Mouse (Mus musculus) erythroblast, embryonic 14.5 days (primary cell): Measurements from ENCODE around the gene Tnfrsf1b. TPM values are rescaled to one million over a fixed set of nuclear protein-coding genes. Genes with fewer than 3 reads are reported as not detected.

Source experiments
- H3K27me3 ChIP-seq: 2 replicates; pipeline ENCODE4 v1.6.1; 2012; ENCODE audit warnings: inconsistent platforms; ENCODE audit not compliant: control insufficient read depth
- H3K36me3 ChIP-seq: 2 replicates; pipeline ENCODE4 v1.6.1; 2012; ENCODE audit warnings: mild to moderate bottlenecking, inconsistent platforms; ENCODE audit not compliant: control insufficient read depth
- H3K4me1 ChIP-seq: 2 replicates; pipeline ENCODE4 v1.6.1; 2012; ENCODE audit warnings: inconsistent platforms; ENCODE audit not compliant: control insufficient read depth
- H3K4me3 ChIP-seq: replicated peaks from 2 replicates; pipeline ENCODE3; 2012; ENCODE audit warnings: moderate library complexity, mild to moderate bottlenecking, inconsistent platforms
- H3K9me3 ChIP-seq: 2 replicates; pipeline ENCODE4 v1.6.1; 2012; ENCODE audit warnings: low read length, inconsistent platforms, mixed read lengths; ENCODE audit not compliant: control insufficient read depth
- GATA1 ChIP-seq: IDR thresholded peaks from 2 replicates; pipeline ENCODE4 v1.6.1; 2012; ENCODE audit warnings: low read length, inconsistent platforms, mixed read lengths
- TAL1 ChIP-seq: IDR thresholded peaks from 3 replicates; pipeline ENCODE4 v1.6.1; 2012; ENCODE audit warnings: low read length, inconsistent platforms, mixed read lengths
- polyA plus RNA-seq: library from polyadenylated mRNA; stranded (reverse); fragments of >175 nt; gene quantifications from 2 replicates; pipeline ENCODE4 v1.2.3, GENCODE M21; 2012

The Tnfrsf1b gene
- polyA plus RNA-seq, 1 experiment = 0.52 TPM

DNA sequence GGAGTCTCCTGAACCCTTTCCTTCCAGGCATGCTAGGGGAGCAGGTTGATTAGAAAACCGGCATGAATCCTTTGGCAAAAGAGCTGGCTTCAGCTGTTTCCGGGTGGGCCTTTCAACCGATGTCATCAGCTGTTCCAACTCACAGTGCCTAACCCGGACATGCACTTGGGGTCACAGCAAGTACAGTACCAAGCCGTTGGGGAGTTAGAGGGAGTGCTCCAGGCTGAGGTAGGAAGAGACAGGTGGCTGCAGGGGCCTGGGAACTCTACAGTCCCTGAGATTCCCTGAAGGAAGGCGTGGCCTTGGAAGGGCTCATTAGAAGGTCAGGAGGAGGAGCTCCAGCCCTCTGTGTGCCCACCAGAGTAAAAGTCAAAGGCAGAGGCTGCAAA lies 31.9 kb downstream of the Tnfrsf1b start:
- Histone ChIP-seq H3K4me3 (no peak overlapping the region), H3K9me3 (no peaks in the 10 kb centered on the region), H3K27me3 (no peaks in the 10 kb centered on the region), H3K4me1 (peaks cover 10% of the 10 kb centered on the region), H3K36me3 (no peaks in the 10 kb centered on the region; the same call in 1 of the 2 replicates)
- TF ChIP-seq GATA1 = no peak
- TF ChIP-seq TAL1 = no peak

DNA sequence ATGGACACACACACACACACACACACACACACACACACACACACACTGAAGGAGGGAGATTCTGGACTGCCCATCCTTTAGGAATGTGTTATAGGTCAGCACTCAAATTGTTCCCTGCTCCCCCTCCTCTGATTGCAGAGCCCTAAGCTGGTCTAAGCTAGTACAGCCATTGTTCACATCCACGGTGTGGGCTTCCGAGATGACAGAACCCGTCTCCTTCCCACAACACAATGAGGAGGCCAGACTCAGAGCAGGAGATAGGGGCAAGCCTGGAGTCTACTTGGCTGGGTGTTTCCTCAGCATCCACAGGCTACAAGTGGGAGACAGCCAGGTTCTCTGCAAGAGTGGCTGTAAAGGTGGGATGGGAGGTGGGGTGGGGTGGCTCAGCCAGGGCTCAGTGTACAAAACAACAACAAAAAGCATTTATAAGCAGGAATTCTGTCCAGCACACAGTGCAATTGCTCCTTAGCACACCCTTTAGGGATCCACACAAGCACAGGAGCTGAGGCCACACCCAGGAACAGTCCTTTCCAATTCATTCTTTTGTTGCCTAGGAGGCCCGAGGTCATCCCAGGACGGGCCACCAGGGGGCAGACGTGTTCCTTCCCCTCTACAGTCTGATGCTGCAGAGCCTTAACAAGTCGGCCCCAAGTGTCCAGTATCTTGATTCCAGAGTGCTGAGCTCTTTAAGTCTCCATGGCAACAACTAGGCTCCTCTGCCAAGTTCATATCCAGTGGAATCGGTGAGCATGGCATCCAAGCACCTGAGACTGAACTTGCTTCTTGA lies 32.5 kb downstream of the Tnfrsf1b start:
- peaks cover 10% of the 10 kb centered on the region for H3K4me1 ChIP-seq
- H3K4me3 ChIP-seq = no peak overlapping the region
- H3K36me3 ChIP-seq = no peaks in the 10 kb centered on the region; the same call in 1 of the 2 replicates
- H3K27me3 ChIP-seq = no peaks in the 10 kb centered on the region
- no peaks in the 10 kb centered on the region for H3K9me3 ChIP-seq
- TF ChIP-seq TAL1 (no peak), GATA1 (no peak)

DNA sequence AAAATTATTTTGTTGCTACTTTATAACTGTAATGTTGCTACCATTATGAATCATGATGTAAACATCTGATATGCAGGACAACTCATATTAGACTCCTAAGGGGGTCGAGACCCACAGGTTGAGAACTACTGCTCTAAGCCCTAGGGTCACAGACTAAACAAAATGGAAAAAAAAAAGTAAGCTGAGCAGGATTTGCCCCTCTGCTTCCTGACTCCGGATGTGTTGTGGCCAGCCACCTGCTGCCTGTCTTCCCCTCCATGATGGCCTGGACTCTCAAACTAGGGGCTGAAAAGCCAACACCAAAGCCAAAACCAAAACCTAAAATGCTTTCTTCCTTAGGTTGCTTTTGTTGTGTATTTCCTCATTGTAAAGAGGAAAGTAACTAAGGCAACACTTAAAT lies 35.6 kb downstream of the Tnfrsf1b start:
- no peaks in the 10 kb centered on the region; the same call in 1 of the 2 replicates for H3K36me3 ChIP-seq
- no peak overlapping the region for H3K4me3 ChIP-seq
- H3K27me3 ChIP-seq = no peaks in the 10 kb centered on the region
- H3K9me3 ChIP-seq = no peaks in the 10 kb centered on the region
- H3K4me1 ChIP-seq = peaks cover 32% of the 10 kb centered on the region
- TF ChIP-seq GATA1 (no peak), TAL1 (no peak)

DNA sequence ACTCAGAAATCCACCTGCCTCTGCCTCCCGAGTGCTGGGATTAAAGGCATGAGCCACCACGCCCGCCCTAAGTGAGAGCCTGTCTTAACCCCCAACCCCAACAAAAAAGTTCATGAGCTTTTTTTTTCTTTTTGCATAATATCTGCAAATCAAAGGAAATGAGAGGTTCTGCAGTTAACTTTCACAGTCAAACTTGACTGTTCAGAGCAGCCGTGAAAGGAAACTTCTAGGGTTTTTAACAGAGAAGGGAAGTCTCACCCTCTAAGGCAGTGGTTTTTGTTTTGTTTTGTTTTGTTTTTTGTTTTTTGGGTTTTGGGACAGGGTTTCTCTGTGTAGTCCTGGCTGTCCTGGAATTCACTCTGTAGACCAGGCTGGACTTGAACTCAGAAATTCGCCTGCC lies 36.1 kb downstream of the Tnfrsf1b start:
- no peaks in the 10 kb centered on the region for H3K9me3 ChIP-seq
- peaks cover 34% of the 10 kb centered on the region for H3K4me1 ChIP-seq
- H3K36me3 ChIP-seq = no peaks in the 10 kb centered on the region
- no peak overlapping the region for H3K4me3 ChIP-seq
- H3K27me3 ChIP-seq = no peaks in the 10 kb centered on the region
- TF ChIP-seq TAL1 = no peak

DNA sequence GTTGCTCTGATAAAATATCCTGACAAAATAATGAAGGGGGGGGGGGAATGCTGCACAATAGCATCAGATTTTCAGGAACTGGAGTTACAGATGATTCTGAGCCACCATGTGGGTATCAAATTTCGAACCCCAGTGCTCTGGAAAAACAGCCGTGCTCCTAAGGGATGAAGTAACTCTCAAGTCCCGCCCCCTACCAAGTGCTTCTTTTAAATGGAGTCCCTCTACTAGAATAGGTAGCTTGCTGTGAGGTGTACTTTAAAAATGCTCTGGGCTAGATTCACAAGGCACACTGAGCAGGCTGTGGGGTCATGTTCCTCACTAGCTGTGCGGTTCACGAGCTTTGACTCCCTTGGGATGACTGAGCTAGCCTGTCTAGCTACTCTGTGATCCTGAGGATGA lies 37.0 kb downstream of the Tnfrsf1b start:
- Histone ChIP-seq H3K4me3 (no peak overlapping the region), H3K4me1 (peaks cover 37% of the 10 kb centered on the region), H3K36me3 (no peaks in the 10 kb centered on the region), H3K27me3 (no peaks in the 10 kb centered on the region), H3K9me3 (no peaks in the 10 kb centered on the region)
- TF ChIP-seq TAL1 (no peak), GATA1 (no peak)

- H3K9me3 ChIP-seq = no peaks in the 10 kb centered on the region
Observed at GRCm38 (mm10) chr4:145209076-145209689, 37.5 kb downstream of the Tnfrsf1b start.

GRCm38 (mm10) chr4:145207718-145208371 lies 38.8 kb downstream of the Tnfrsf1b start:
- peaks cover 32% of the 10 kb centered on the region for H3K4me1 ChIP-seq
- no peak for TF ChIP-seq TAL1
- no peak for TF ChIP-seq GATA1
- no peaks in the 10 kb centered on the region for H3K36me3 ChIP-seq
- no peak overlapping the region for H3K4me3 ChIP-seq
- no peaks in the 10 kb centered on the region for H3K27me3 ChIP-seq
- no peaks in the 10 kb centered on the region for H3K9me3 ChIP-seq

More at GRCm38 (mm10) chr4:145209076-145209689, 37.5 kb downstream of the Tnfrsf1b start:
- Histone ChIP-seq H3K27me3 (no peaks in the 10 kb centered on the region), H3K4me3 (no peak overlapping the region), H3K4me1 (peaks cover 32% of the 10 kb centered on the region), H3K36me3 (no peaks in the 10 kb centered on the region)
- TF ChIP-seq TAL1 = no peak
- no peak for TF ChIP-seq GATA1

DNA sequence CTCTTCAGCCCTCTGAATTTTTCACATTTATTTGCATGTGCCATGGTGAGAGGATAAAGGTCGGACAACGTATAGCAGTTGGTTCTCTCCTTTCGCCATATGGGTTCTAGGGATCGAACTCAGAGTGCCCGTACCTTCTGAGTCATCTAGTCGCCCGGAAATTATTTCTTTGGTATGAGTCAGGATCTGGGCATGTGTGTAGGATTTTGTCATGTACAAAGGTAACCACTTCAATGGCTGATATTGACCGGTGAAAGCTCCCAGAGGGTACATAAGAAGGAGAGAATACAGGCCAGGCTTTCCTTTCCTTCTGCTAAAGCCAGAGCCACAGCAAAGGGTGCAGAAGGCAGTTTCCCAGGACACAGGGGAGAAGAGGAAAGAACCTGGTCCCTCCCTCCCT lies 41.9 kb downstream of the Tnfrsf1b start:
- Histone ChIP-seq H3K4me1 (peaks cover 51% of the 10 kb centered on the region), H3K4me3 (no peak overlapping the region), H3K27me3 (no peaks in the 10 kb centered on the region), H3K36me3 (no peaks in the 10 kb centered on the region), H3K9me3 (no peaks in the 10 kb centered on the region)
- TF ChIP-seq TAL1 = no peak
- no peak for TF ChIP-seq GATA1

GRCm38 (mm10) chr4:145203305-145203704 lies 43.4 kb downstream of the Tnfrsf1b start:
- Histone ChIP-seq H3K4me1 (peaks cover 60% of the 10 kb centered on the region), H3K36me3 (no peaks in the 10 kb centered on the region)
- TF ChIP-seq GATA1 = no peak
- no peak for TF ChIP-seq TAL1

More at GRCm38 (mm10) chr4:145203305-145203704, 43.4 kb downstream of the Tnfrsf1b start:
- no peak overlapping the region for H3K4me3 ChIP-seq
- no peaks in the 10 kb centered on the region for H3K27me3 ChIP-seq
- no peaks in the 10 kb centered on the region for H3K9me3 ChIP-seq
